Mouse (Mus musculus) heart, postnatal 14 days (tissue): Measurements from ENCODE around the gene Prepl. TPM values are rescaled to one million over a fixed set of nuclear protein-coding genes. Genes with fewer than 3 reads are reported as not detected.

ENCODE experiments used
- DNase-seq, 2 experiments: peaks; one replicate each; pipeline ENCODE4 v3.0.0; 2021 to 2022
- intact Hi-C: fragments of 180-260 bp; cut with DNase I; formaldehyde crosslinking; loops from one replicate; pipeline ENCODE4 v1.15.1; 2025
- total RNA-seq, 2 experiments: library from RNA; stranded (reverse); gene quantifications; 2 replicates each; pipeline ENCODE4 v1.2.3; 2021

Gene Prepl
- total RNA-seq, 2 experiments from 2014 or later = 136 to 137 TPM

- intact Hi-C loops = no loop called here
- DNase-seq = no peak
Measured at GRCm38 (mm10) chr17:85073214-85073613, 16.8 kb downstream of the Prepl start.

GRCm38 (mm10) chr17:85072383-85072782 lies 17.7 kb downstream of the Prepl start:
- no peak for DNase-seq

GRCm38 (mm10) chr17:85071088-85071775 lies 18.8 kb downstream of the Prepl start:
- DNase-seq = no peak
- intact Hi-C loops = no loop called here

More at GRCm38 (mm10) chr17:85072383-85072782, 17.7 kb downstream of the Prepl start:
- intact Hi-C loops = no loop called here

- intact Hi-C loops = no loop called here
- no peak for DNase-seq
Measured at GRCm38 (mm10) chr17:85070658-85071057, 19.4 kb downstream of the Prepl start.

- intact Hi-C loops = no loop called here
- DNase-seq = no peak
Measured at GRCm38 (mm10) chr17:85067331-85067730, 22.7 kb downstream of the Prepl start.

GRCm38 (mm10) chr17:85063560-85063959 lies 26.5 kb downstream of the Prepl start:
- DNase-seq = no peak
- intact Hi-C loops = no loop called here

- intact Hi-C loops = no loop called here
- no peak for DNase-seq
Measured at GRCm38 (mm10) chr17:85059136-85059535, 30.9 kb downstream of the Prepl start.

- no peak for DNase-seq
- intact Hi-C loops = no loop called here
Measured at GRCm38 (mm10) chr17:85058276-85058675, 31.8 kb downstream of the Prepl start.

GRCm38 (mm10) chr17:85048379-85048778 lies 41.7 kb downstream of the Prepl start:
- intact Hi-C loops = no loop called here
- no peak for DNase-seq

- no peak for DNase-seq
- intact Hi-C loops = no loop called here
Measured at GRCm38 (mm10) chr17:85045160-85045559, 44.9 kb downstream of the Prepl start.

- DNase-seq = no peak
- intact Hi-C loops = no loop called here
Measured at GRCm38 (mm10) chr17:85044466-85044865, 45.6 kb downstream of the Prepl start.

GRCm38 (mm10) chr17:85043404-85043816 lies 46.6 kb downstream of the Prepl start:
- DNase-seq = no peak
- intact Hi-C loops = no loop called here

- intact Hi-C loops = no loop called here
- DNase-seq = no peak
Measured at GRCm38 (mm10) chr17:85042419-85042818, 47.6 kb downstream of the Prepl start.

GRCm38 (mm10) chr17:85040913-85041312 lies 49.1 kb downstream of the Prepl start:
- no peak for DNase-seq
- intact Hi-C loops = no loop called here

- intact Hi-C loops = no loop called here
- no peak for DNase-seq
Measured at GRCm38 (mm10) chr17:85038761-85039160, 51.3 kb downstream of the Prepl start.

GRCm38 (mm10) chr17:85038311-85038710 lies 51.7 kb downstream of the Prepl start:
- intact Hi-C loops = no loop called here
- DNase-seq = no peak

GRCm38 (mm10) chr17:85037855-85038254 lies 52.2 kb downstream of the Prepl start:
- intact Hi-C loops = no loop called here
- DNase-seq = no peak

GRCm38 (mm10) chr17:85034068-85034467 lies 56.0 kb downstream of the Prepl start:
- intact Hi-C loops = no loop called here
- no peak for DNase-seq

GRCm38 (mm10) chr17:85033087-85033486 lies 57.0 kb downstream of the Prepl start:
- intact Hi-C loops = no loop called here
- DNase-seq = no peak

GRCm38 (mm10) chr17:85030651-85031050 lies 59.4 kb downstream of the Prepl start:
- intact Hi-C loops = no loop called here

GRCm38 (mm10) chr17:85028797-85029196 lies 61.2 kb downstream of the Prepl start:
- intact Hi-C loops = no loop called here
- no peak for DNase-seq

More at GRCm38 (mm10) chr17:85030651-85031050, 59.4 kb downstream of the Prepl start:
- no peak for DNase-seq

GRCm38 (mm10) chr17:85028093-85028739 lies 61.8 kb downstream of the Prepl start, which contains the start of gene Slc3a1:
TSS of gene Slc3a1 (plus strand) at chr17:85028376.
- DNase-seq = no peak
- intact Hi-C loops = no loop called here
